Mouse (Mus musculus): ENCODE measurements around the gene Pigf. TPM values are rescaled to one million over a fixed set of nuclear protein-coding genes. Genes with fewer than 3 reads are reported as not detected.

The Pigf gene
- polyA plus RNA-seq, 1 experiment from 2014 or later = 39.3 TPM

- 0% methylated on average over 24 of the region's 24 CpGs for WGBS
- Histone ChIP-seq H3K27ac (ENCODE audit: low read depth, low read length) (peak overlapping the region; percentile 89), H3K36me3 (ENCODE audit: control insufficient read depth, insufficient read depth, low read length) (no peaks in the 10 kb centered on the region), H3K4me1 (ENCODE audit: control insufficient read depth, insufficient read depth, low read length) (peaks cover 29% of the 10 kb centered on the region; the same call in 1 of the 2 replicates), H3K4me3 (ENCODE audit: low read length) (peak overlapping the region; percentile 80), H3K9me3 (ENCODE audit: control insufficient read depth, low read length) (no peaks in the 10 kb centered on the region), H3K9ac (ENCODE audit: low read depth, low read length) (peak overlapping the region; percentile 93), H3K27me3 (ENCODE audit: control insufficient read depth, insufficient read depth, low read length) (no peaks in the 10 kb centered on the region), H3K4me2 (replicated peaks; ENCODE audit: low read depth, low read length) (peak overlapping the region; percentile 88)
- peak; percentile 56 for ATAC-seq (ENCODE audit: low FRiP score, low TSS enrichment)
Measured at GRCm38 (mm10) chr17:86962297-86962893, 62.8 kb downstream of the Pigf start.

- 56% methylated on average over 8 of the region's 8 CpGs for WGBS
- ATAC-seq (ENCODE audit: low FRiP score, low TSS enrichment) = no peak
- Histone ChIP-seq H3K9me3 (ENCODE audit: control insufficient read depth, low read length) (no peaks in the 10 kb centered on the region), H3K27me3 (ENCODE audit: control insufficient read depth, insufficient read depth, low read length) (no peaks in the 10 kb centered on the region), H3K9ac (ENCODE audit: low read depth, low read length) (no peak overlapping the region), H3K36me3 (ENCODE audit: control insufficient read depth, insufficient read depth, low read length) (no peaks in the 10 kb centered on the region), H3K4me2 (replicated peaks; ENCODE audit: low read depth, low read length) (no peak overlapping the region), H3K4me1 (ENCODE audit: control insufficient read depth, insufficient read depth, low read length) (peaks cover 27% of the 10 kb centered on the region; the same call in 1 of the 2 replicates), H3K27ac (ENCODE audit: low read depth, low read length) (peak overlapping the region; percentile 89; the same call in 1 of the 2 replicates), H3K4me3 (ENCODE audit: low read length) (no peak overlapping the region)
Measured at GRCm38 (mm10) chr17:86961301-86961841, 63.8 kb downstream of the Pigf start.

- 86% methylated on average over 14 of the region's 14 CpGs for WGBS
- peaks cover 12% of the 10 kb centered on the region; the same call in 1 of the 2 replicates for H3K4me1 ChIP-seq (ENCODE audit: control insufficient read depth, insufficient read depth, low read length)
- H3K9ac ChIP-seq (ENCODE audit: low read depth, low read length) = no peak overlapping the region
- ATAC-seq (ENCODE audit: low FRiP score, low TSS enrichment) = no peak
- 0 out of 2 replicates have a peak, but pooled peaks cover 2% of the 10 kb centered on the region for H3K9me3 ChIP-seq (ENCODE audit: control insufficient read depth, low read length)
- no peak overlapping the region for H3K27ac ChIP-seq (ENCODE audit: low read depth, low read length)
- H3K27me3 ChIP-seq (ENCODE audit: control insufficient read depth, insufficient read depth, low read length) = no peaks in the 10 kb centered on the region
- H3K36me3 ChIP-seq (ENCODE audit: control insufficient read depth, insufficient read depth, low read length) = no peaks in the 10 kb centered on the region
- H3K4me3 ChIP-seq (ENCODE audit: low read length) = no peak overlapping the region
- H3K4me2 ChIP-seq (replicated peaks; ENCODE audit: low read depth, low read length) = no peak overlapping the region
Measured at GRCm38 (mm10) chr17:86957968-86958367, 67.2 kb downstream of the Pigf start.

GRCm38 (mm10) chr17:86957239-86957638, 68.0 kb downstream of the Pigf start:
- Histone ChIP-seq H3K4me3 (ENCODE audit: low read length) (no peak overlapping the region), H3K27ac (ENCODE audit: low read depth, low read length) (no peak overlapping the region), H3K27me3 (ENCODE audit: control insufficient read depth, insufficient read depth, low read length) (no peaks in the 10 kb centered on the region), H3K4me2 (replicated peaks; ENCODE audit: low read depth, low read length) (no peak overlapping the region), H3K4me1 (ENCODE audit: control insufficient read depth, insufficient read depth, low read length) (peaks cover 12% of the 10 kb centered on the region; the same call in 1 of the 2 replicates), H3K36me3 (ENCODE audit: control insufficient read depth, insufficient read depth, low read length) (no peaks in the 10 kb centered on the region), H3K9me3 (ENCODE audit: control insufficient read depth, low read length) (0 out of 2 replicates have a peak, but pooled peaks cover 2% of the 10 kb centered on the region), H3K9ac (ENCODE audit: low read depth, low read length) (no peak overlapping the region)
- no peak for ATAC-seq (ENCODE audit: low FRiP score, low TSS enrichment)
- WGBS = 87% methylated on average over 5 of the region's 5 CpGs

- H3K4me1 ChIP-seq (ENCODE audit: control insufficient read depth, insufficient read depth, low read length) = no peaks in the 10 kb centered on the region
- H3K36me3 ChIP-seq (ENCODE audit: control insufficient read depth, insufficient read depth, low read length) = no peaks in the 10 kb centered on the region
- H3K9me3 ChIP-seq (ENCODE audit: control insufficient read depth, low read length) = no peaks in the 10 kb centered on the region
- H3K27me3 ChIP-seq (ENCODE audit: control insufficient read depth, insufficient read depth, low read length) = no peaks in the 10 kb centered on the region
- WGBS = 70% methylated on average over 6 of the region's 6 CpGs
- no peak overlapping the region for H3K9ac ChIP-seq (ENCODE audit: low read depth, low read length)
- no peak overlapping the region for H3K27ac ChIP-seq (ENCODE audit: low read depth, low read length)
- H3K4me2 ChIP-seq (replicated peaks; ENCODE audit: low read depth, low read length) = no peak overlapping the region
- no peak for ATAC-seq (ENCODE audit: low FRiP score, low TSS enrichment)
- no peak overlapping the region for H3K4me3 ChIP-seq (ENCODE audit: low read length)
Measured at GRCm38 (mm10) chr17:86948801-86949200, 76.4 kb downstream of the Pigf start.

GRCm38 (mm10) chr17:86947840-86948796, 77.1 kb downstream of the Pigf start, which contains the start of gene Atp6v1e2:
Gene Atp6v1e2, minus strand, starts transcription at chr17:86947897.
- Histone ChIP-seq H3K9me3 (ENCODE audit: control insufficient read depth, low read length) (no peaks in the 10 kb centered on the region), H3K4me2 (replicated peaks; ENCODE audit: low read depth, low read length) (no peak within 1 kb of the TSS), H3K4me3 (ENCODE audit: low read length) (no peak within 1 kb of the TSS), H3K27ac (ENCODE audit: low read depth, low read length) (no peak within 1 kb of the TSS), H3K36me3 (ENCODE audit: control insufficient read depth, insufficient read depth, low read length) (no peaks in the 10 kb centered on the region), H3K9ac (ENCODE audit: low read depth, low read length) (no peak within 1 kb of the TSS), H3K4me1 (ENCODE audit: control insufficient read depth, insufficient read depth, low read length) (no peaks in the 10 kb centered on the region), H3K27me3 (ENCODE audit: control insufficient read depth, insufficient read depth, low read length) (no peaks in the 10 kb centered on the region)
- 84% methylated on average over 28 of the region's 28 CpGs for WGBS
- no peak for ATAC-seq (ENCODE audit: low FRiP score, low TSS enrichment)

Other genes with a start within 250 kb of the Pigf start
- gene Tmem247, start 108.1 kb downstream of the Pigf start, polyA plus RNA-seq (2014; fragmentation: Nextera tagmentation; extraction: Ambion mirVana) = not detected in 2 replicates
- not detected in 2 replicates for gene Atp6v1e2, start 77.5 kb downstream of the Pigf start, polyA plus RNA-seq (2014; fragmentation: Nextera tagmentation; extraction: Ambion mirVana)
- gene Rhoq, start 62.3 kb downstream of the Pigf start, polyA plus RNA-seq (2014; fragmentation: Nextera tagmentation; extraction: Ambion mirVana) = 19.5 and 22.4 TPM in 2 replicates
- 150 and 193 TPM in 2 replicates for gene Cript, start 144 bp upstream of the Pigf start, polyA plus RNA-seq (2014; fragmentation: Nextera tagmentation; extraction: Ambion mirVana)
- 17.5 and 24.5 TPM in 2 replicates for gene Socs5, start 82.3 kb upstream of the Pigf start, polyA plus RNA-seq (2014; fragmentation: Nextera tagmentation; extraction: Ambion mirVana)
- 82.6 and 104 TPM in 2 replicates for gene Mcfd2, start 240.5 kb upstream of the Pigf start, polyA plus RNA-seq (2014; fragmentation: Nextera tagmentation; extraction: Ambion mirVana)